Mouse (Mus musculus) thymus, adult 2 months (tissue): ENCODE data around the gene Zcrb1. TPM values are rescaled to one million over a fixed set of nuclear protein-coding genes. Genes with fewer than 3 reads are reported as not detected.

Experiments used
- DNase-seq: peaks from one replicate; pipeline ENCODE4 v3.0.0; 2021
- H3K27ac ChIP-seq: fragments of 200-500 bp; 2 replicates; pipeline ENCODE4 v1.5.1; 2012; ENCODE audit warnings: low read length, control low read depth; ENCODE audit not compliant: control insufficient read depth, insufficient read depth
- H3K27me3 ChIP-seq: fragments of 200-500 bp; 2 replicates; pipeline ENCODE4 v1.6.1; 2012; ENCODE audit warnings: mild to moderate bottlenecking, low read length, moderate library complexity, mixed read lengths; ENCODE audit not compliant: control insufficient read depth, insufficient read depth
- H3K36me3 ChIP-seq: fragments of 200-500 bp; 2 replicates; pipeline ENCODE4 v1.6.1; 2012; ENCODE audit warnings: mild to moderate bottlenecking, low read length, moderate library complexity; ENCODE audit not compliant: control insufficient read depth, insufficient read depth
- H3K4me1 ChIP-seq: fragments of 200-500 bp; replicated peaks from 2 replicates; pipeline ENCODE4 v1.6.1; 2012; ENCODE audit warnings: low read length; ENCODE audit not compliant: control insufficient read depth, insufficient read depth
- H3K4me3 ChIP-seq: fragments of 200-500 bp; 2 replicates; pipeline ENCODE4 v1.5.1; 2012; ENCODE audit warnings: mild to moderate bottlenecking, low read length, control low read depth, moderate library complexity; ENCODE audit not compliant: control insufficient read depth, insufficient read depth
- CTCF ChIP-seq: fragments of 200-500 bp; IDR thresholded peaks from 2 replicates; pipeline ENCODE4 v1.5.1; 2012; ENCODE audit warnings: mild to moderate bottlenecking, control low read depth, low read length, moderate library complexity, borderline replicate concordance; ENCODE audit not compliant: control insufficient read depth, poor library complexity, insufficient read depth; ENCODE audit errors: extremely low read depth
- POLR2A ChIP-seq: fragments of 200-500 bp; IDR thresholded peaks from 2 replicates; pipeline ENCODE4 v1.6.1; 2012; ENCODE audit warnings: mild to moderate bottlenecking, low read length, control low read depth, moderate library complexity; ENCODE audit not compliant: control insufficient read depth, poor library complexity, insufficient read depth; ENCODE audit errors: extremely low read depth
- WGBS: fragments of 180-500 bp; shearing (Covaris S2); methylation state at CpG from one replicate; pipeline ENCODE4 v1.1.7; 2018; 5-methylcytosine and 5-hydroxymethylcytosine counted together
- polyA plus RNA-seq: library from polyadenylated mRNA; depleted of rRNA; stranded (reverse); fragments of >200 nt; gene quantifications from 2 replicates; pipeline ENCODE4 v1.2.3, GENCODE M21; 2012

The Zcrb1 gene
- polyA plus RNA-seq, 1 experiment, result 25.5 TPM

GRCm38 (mm10) chr15:93420596-93420995, 22.5 kb upstream of the Zcrb1 start:
- no peaks in the 10 kb centered on the region for H3K4me1 ChIP-seq
- no peak overlapping the region for H3K4me3 ChIP-seq
- no peaks in the 10 kb centered on the region for H3K27me3 ChIP-seq
- 90% methylated on average over 7 of the region's 7 CpGs for WGBS
- H3K27ac ChIP-seq, result no peak overlapping the region
- no peak for DNase-seq
- TF ChIP-seq POLR2A (no peak), CTCF (no peak)
- peaks cover 13% of the 10 kb centered on the region; the same call in 1 of the 2 replicates for H3K36me3 ChIP-seq

GRCm38 (mm10) chr15:93416300-93416699, 18.2 kb upstream of the Zcrb1 start:
- no peaks in the 10 kb centered on the region for H3K4me1 ChIP-seq
- DNase-seq, result no peak
- 97% methylated on average over 6 of the region's 6 CpGs for WGBS
- no peaks in the 10 kb centered on the region; the same call in 1 of the 2 replicates for H3K36me3 ChIP-seq
- no peak overlapping the region for H3K4me3 ChIP-seq
- no peak overlapping the region for H3K27ac ChIP-seq
- TF ChIP-seq CTCF, result no peak
- no peak for TF ChIP-seq POLR2A
- H3K27me3 ChIP-seq, result no peaks in the 10 kb centered on the region

GRCm38 (mm10) chr15:93414456-93414855, 16.3 kb upstream of the Zcrb1 start:
- 98% methylated on average over 9 of the region's 9 CpGs for WGBS
- no peak for DNase-seq
- Histone ChIP-seq H3K4me3 (no peak overlapping the region), H3K36me3 (no peaks in the 10 kb centered on the region; the same call in 1 of the 2 replicates), H3K27ac (no peak overlapping the region), H3K27me3 (no peaks in the 10 kb centered on the region), H3K4me1 (no peaks in the 10 kb centered on the region)
- TF ChIP-seq CTCF (no peak), POLR2A (no peak)

DNA sequence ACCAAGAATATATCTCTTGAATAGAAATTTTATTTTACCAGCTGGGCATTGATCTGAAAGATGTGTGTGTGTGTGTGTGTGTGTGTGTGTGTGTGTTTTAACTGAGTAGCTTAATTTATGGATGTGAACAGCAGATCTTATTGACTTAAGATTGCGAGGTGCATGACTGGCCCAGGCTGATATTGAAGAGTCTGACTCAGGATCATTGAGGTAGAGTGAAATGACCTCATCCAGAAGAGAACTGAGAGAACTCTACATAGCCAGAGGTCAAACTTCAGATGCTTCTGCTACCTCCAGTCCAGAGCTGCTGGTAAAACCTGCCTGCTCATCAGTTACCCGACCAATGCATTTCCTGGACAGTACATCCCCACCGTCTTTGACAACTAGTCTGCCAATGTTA, 14.3 kb upstream of the Zcrb1 start:
- Histone ChIP-seq H3K4me3 (no peak overlapping the region), H3K27ac (no peak overlapping the region), H3K27me3 (no peaks in the 10 kb centered on the region), H3K36me3 (no peaks in the 10 kb centered on the region; the same call in 1 of the 2 replicates), H3K4me1 (no peaks in the 10 kb centered on the region)
- no peak for DNase-seq
- WGBS, result 93% methylated on average over 3 of the region's 3 CpGs
- TF ChIP-seq CTCF, result no peak
- no peak for TF ChIP-seq POLR2A

GRCm38 (mm10) chr15:93406492-93406891, 8.4 kb upstream of the Zcrb1 start:
- peaks cover 4% of the 10 kb centered on the region; the same call in 1 of the 2 replicates for H3K36me3 ChIP-seq
- 98% methylated on average over 5 of the region's 5 CpGs for WGBS
- DNase-seq, result no peak
- TF ChIP-seq POLR2A (no peak), CTCF (no peak)
- no peaks in the 10 kb centered on the region for H3K27me3 ChIP-seq
- no peaks in the 10 kb centered on the region for H3K4me1 ChIP-seq
- no peak overlapping the region for H3K4me3 ChIP-seq
- no peak overlapping the region for H3K27ac ChIP-seq

GRCm38 (mm10) chr15:93405446-93405986, 7.4 kb upstream of the Zcrb1 start:
- no peak for TF ChIP-seq CTCF
- TF ChIP-seq POLR2A, result no peak
- Histone ChIP-seq H3K27me3 (no peaks in the 10 kb centered on the region), H3K36me3 (peaks cover 4% of the 10 kb centered on the region; the same call in 1 of the 2 replicates), H3K27ac (no peak overlapping the region), H3K4me3 (no peak overlapping the region), H3K4me1 (no peaks in the 10 kb centered on the region)
- no peak for DNase-seq
- WGBS, result 93% methylated on average over 7 of the region's 7 CpGs

DNA sequence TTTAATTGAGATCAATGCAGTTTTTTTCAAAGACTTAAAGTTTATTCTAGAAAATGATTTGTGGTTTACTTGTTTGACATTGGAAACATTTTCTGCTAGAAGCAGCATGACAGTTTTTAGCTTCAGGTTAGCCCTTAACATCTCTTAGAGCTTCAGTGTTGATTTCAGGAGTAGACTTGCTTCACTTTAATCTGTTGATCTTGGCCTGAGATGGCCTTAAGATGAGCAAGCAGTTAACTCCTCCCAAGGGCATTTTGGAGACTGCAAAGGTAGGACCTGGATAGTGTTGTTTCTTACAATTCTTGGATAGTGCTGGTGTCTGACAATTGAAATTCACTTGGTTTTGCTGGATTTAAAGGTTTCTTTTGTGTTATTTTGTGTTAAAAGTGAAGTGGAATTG, 6.7 kb upstream of the Zcrb1 start:
- DNase-seq, result no peak
- H3K4me1 ChIP-seq, result no peaks in the 10 kb centered on the region
- H3K4me3 ChIP-seq, result no peak overlapping the region
- H3K27me3 ChIP-seq, result no peaks in the 10 kb centered on the region
- TF ChIP-seq CTCF, result no peak
- TF ChIP-seq POLR2A, result no peak
- H3K27ac ChIP-seq, result no peak overlapping the region
- peaks cover 4% of the 10 kb centered on the region; the same call in 1 of the 2 replicates for H3K36me3 ChIP-seq
